Mouse (Mus musculus) frontal cortex, adult (tissue): ENCODE data around the gene Nlrx1.

Experiments used
- ATAC-seq: cut with Nextera tagmentation; 2 replicates; pipeline ENCODE4 v1.9.2; 2017; ENCODE audit warnings: mild to moderate bottlenecking, moderate library complexity, mixed read lengths; ENCODE audit not compliant: low TSS enrichment

The Nlrx1 gene

GRCm38 (mm10) chr9:44269077-44269476, 678 bp upstream of the Nlrx1 start:
- ATAC-seq = no peak

DNA sequence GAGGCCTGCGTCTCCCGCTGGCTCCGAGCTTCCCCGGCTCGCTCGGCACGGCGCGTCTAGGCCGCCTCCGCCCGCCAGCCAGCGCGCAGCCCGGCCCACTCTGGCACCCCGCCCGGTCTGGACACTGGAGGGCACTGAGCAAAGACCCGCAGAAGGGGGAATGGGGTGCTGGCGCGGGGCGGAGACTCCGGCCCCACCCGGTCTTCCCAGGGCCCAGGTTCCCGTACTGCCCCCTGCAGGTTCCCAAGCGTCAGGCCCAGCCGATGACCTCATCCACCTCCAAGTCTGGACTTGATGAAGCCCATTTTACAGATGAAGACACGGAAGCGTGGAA, 405 bp downstream of the Nlrx1 start:
- ATAC-seq = peak; percentile 50

DNA sequence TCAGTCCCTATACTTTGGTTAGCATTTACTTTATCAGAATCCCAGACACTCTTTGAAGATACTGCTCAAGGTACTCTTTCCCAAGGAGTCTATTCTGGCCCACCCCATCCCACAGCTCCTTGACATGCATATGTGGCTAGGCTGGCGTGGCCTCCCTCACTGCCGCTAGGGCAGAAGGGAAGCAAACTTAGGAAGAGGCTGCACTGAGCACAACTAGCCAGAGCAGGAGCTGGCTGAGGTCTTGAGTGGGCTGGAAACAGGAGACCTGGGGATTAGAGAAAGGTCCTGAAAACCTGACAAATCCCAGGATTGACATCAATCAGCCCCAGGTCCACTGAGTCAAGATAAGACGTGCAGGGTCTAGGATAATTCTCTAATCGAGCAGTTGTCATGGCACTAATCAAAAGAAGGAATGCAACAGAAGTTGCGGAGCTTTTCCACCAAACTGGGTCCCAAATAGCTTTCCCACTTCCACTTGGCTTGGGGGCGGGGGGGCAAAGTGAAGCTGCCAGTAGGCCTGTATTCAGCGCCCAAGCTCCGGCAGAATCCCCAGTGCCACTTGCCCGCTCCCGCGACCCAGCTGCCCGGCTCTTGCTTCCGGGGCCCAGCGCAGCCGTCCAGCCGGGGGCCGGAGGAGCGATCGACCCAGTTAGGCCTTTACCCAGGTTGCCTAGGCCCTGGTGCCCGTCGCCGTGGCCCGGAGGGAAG, 926 bp downstream of the Nlrx1 start:
- ATAC-seq = peak; percentile 22; the same call in 1 of the 2 replicates

DNA sequence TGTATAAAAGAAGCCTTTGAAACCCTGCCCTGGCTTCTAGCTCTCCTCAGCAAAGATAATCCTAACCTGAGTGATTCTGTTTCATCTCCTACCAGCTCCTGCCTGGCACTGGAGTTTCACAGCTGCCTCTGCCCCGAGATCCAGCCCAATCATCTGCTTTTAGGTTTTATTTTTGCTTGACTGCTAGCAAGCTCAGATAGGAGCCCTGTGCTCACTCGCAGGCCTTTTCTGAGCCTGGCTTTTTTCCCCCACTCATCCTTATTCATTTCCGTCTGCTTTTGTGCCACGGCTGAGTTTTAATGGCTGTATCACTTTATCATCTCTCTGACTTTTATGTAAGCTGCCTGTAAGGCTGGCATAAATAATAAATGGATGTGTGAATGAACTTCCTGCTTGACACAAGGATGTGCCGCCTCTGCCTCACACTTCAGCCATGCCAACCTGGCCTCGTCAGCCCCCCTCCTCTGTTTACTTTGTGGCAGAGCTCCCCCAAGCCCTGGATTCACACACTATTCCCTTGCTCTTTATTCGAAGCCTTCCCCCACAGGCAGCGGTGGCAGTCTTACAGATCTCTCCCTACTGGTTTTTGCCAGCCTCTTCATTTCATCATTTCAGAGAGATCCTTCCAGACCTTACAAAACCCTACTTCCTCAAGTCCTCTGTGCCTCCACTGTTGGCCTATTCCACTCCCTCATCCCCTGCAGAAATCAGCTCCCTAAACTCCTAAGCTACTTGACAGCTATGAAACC, 1.7 kb downstream of the Nlrx1 start:
- peak; percentile 54 for ATAC-seq

- no peak for ATAC-seq
Measured at GRCm38 (mm10) chr9:44261388-44261787, 7.0 kb downstream of the Nlrx1 start.

GRCm38 (mm10) chr9:44259014-44259413, 9.4 kb downstream of the Nlrx1 start:
- ATAC-seq = no peak

DNA sequence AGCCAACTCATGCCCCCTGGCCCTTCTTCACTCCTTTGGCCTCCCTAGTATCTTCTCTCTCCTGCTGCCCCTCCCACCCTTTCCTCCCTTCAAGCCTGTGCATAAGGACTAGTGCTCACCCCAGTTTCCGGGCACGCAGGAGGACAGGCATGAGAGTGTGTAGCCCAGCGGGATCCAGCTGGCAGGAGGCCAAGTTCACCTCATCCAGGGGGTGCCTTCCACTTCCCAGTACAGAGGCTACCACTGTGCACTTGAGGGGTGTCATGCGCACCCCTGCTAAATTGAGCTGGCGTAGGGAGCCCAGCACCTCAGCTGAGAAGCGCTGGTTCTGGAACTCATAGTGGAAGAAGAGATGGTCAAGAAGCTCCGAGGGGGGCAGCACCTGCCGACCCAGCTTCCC, 12.2 kb downstream of the Nlrx1 start:
- no peak for ATAC-seq

GRCm38 (mm10) chr9:44255136-44255521, 13.3 kb downstream of the Nlrx1 start:
- ATAC-seq = no peak

GRCm38 (mm10) chr9:44254508-44255135, 13.8 kb downstream of the Nlrx1 start:
- no peak for ATAC-seq

- no peak for ATAC-seq
Measured at GRCm38 (mm10) chr9:44253441-44253840, 15.0 kb downstream of the Nlrx1 start.

GRCm38 (mm10) chr9:44251314-44251713, 17.1 kb downstream of the Nlrx1 start, which contains the start of gene Pdzd3:
Pdzd3 (minus strand) TSS chr9:44251471.
- ATAC-seq = no peak

- ATAC-seq = no peak
Measured at GRCm38 (mm10) chr9:44250445-44250844, 18.0 kb downstream of the Nlrx1 start.

- ATAC-seq = peak; percentile 81; the same call in 1 of the 2 replicates
Measured at GRCm38 (mm10) chr9:44249181-44250146, 18.9 kb downstream of the Nlrx1 start.

GRCm38 (mm10) chr9:44247907-44248306, 20.5 kb downstream of the Nlrx1 start:
- no peak for ATAC-seq

DNA sequence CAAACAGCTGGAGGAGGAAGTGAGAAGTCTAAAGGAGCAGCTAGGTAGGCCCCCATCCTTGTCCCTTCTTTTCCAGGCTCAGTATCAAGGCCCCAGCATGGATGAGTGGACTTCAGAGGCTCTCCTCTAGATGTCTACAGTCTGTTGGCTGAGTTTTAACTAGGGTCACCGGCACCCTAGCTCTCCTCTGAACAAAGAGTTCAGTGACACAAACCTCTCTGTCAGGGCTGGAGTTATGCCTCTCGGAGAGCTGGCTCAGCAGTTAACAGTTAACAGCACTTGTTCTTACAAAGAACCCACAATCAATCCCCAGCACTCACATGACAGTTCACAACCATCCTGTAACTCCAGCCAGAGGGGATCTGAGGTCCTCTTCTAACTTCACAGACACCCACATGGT, 24.8 kb downstream of the Nlrx1 start:
- ATAC-seq = no peak

- ATAC-seq = no peak
Measured at GRCm38 (mm10) chr9:44241418-44241817, 27.0 kb downstream of the Nlrx1 start.

GRCm38 (mm10) chr9:44240911-44241310, 27.5 kb downstream of the Nlrx1 start:
- ATAC-seq = no peak

DNA sequence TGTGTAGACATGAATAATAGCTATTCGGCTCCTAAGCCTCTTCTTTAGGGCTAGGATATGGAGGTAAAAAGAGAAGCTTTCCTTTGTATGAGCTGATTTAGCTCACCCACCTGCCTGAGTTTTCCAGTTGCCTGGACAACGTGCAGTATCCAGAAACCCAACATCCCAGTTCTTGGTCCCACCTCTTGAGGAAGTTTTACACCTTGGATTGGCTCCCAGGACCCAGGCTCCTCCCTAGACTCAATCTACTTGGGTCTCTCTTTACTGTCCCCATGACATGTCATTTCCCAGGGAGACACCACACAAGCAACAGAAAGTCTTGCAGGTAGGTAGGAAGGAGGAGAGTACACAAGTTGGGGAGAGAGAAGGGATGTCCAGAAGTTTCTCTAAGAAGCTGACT, 28.0 kb downstream of the Nlrx1 start, which contains the start of gene Ccdc153:
Gene Ccdc153 (plus strand): TSS at position 278 of the 400 bp plus-strand sequence.
- ATAC-seq = no peak

DNA sequence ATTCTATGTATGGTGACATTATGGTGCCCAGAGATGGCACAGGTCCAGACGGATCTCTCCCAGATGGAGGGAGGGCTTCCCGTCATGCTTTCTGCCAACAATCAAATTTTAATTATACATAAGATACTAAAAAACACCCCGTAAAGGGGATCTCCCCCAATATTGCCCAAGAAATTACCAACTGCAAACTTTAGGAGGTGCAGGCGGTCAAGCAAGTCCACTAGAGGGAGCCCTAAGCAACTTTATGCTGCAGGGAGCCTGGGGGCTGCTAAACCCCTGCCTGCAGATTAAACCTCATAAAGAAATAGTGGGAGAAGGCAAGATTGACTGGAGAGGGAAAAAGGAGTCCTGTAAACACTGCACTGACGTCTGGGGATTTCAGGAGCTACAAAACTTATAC, 29.0 kb downstream of the Nlrx1 start:
- ATAC-seq = no peak

DNA sequence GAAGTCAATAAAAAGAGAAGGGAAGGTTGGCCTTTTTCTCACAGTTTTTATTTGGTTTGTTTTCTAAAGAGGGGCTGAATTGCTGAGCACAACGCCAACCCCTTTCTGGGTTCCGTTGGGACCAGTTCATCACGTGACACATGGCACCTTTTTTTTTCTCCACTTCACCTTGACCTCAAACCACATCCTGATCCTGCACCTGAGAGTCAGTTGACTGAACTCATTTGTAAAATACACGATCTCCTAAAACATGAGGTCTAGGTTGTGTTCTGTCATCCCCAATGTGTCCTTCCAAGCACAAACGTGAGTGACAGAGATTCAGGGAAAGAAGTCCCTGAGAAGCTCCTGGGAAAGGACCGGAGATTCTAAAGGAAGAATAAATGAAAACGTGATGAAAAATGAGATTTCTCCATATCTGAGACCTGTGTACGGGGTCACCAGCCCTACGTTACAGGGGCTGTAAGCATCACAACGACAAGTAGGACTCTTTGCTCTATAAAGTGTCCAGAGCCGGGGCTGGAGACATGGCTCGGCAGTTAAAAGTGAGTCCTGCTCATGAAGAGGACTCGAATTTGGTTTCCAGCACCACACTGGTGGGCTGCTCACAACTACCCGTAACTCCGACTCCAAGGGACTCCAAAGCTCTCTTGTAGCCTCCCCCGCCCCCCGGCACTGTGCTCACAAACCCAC, 29.8 kb downstream of the Nlrx1 start:
- no peak for ATAC-seq

DNA sequence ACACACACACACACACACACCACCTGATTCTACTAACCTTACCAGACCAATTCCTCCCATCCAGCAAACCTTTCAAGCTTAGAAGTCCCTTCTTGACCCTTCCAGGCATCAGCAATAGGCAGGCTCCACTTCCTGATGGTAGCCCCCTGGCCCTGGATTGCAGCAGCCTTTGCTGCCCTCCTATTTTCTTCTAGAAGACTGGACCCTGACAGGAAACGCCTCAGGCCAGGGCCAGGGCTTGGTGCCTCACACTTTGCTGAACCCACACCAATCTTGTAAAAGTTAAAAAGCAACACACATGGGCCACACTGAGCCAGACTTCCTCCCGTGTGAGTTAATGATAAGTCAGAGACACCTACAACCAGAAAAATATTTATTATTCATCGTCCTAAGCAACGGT, 31.3 kb downstream of the Nlrx1 start:
- no peak for ATAC-seq
